In the genomic region with DNA sequence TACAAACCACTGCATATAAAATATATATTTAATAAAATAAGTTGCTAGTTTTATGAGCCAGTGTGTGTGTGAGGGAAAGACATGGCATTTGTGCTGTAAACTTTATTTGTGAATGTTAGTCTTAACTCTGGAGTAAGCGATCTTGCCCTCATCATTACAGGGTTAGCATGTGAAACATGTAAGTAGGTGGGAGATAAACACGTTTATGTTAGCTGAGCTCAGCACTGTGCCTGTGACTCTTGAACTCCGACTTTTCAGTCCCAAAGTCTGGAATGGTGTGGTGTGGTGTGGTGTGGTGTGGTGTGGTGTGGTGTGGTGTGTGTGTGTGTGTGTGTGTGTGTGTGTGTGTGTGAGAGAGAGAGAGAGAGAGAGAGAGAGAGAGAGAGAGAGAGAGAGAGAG, we compare ENCODE assay signal across 8 mouse cellular contexts. TPM values are rescaled to one million over a fixed set of nuclear protein-coding genes. Genes with fewer than 3 reads are reported as not detected.
DNase-seq lines count a peak whose midpoint lies in the region; ATAC-seq lines count a peak whose summit lies in the region.
"Not testable (repeated sequence)": the region's sequence is repeated elsewhere in the genome, so short reads cannot be mapped to it uniquely, and the experiment has no call there.

No protein-coding gene starts in this region.

- 0% methylated on average over 3 of the region's 3 CpGs for WGBS in forebrain, embryonic 11.5 days
- WGBS in heart, embryonic 13.5 days = 6% methylated on average over 3 of the region's 3 CpGs
- 0% methylated on average over 3 of the region's 3 CpGs for WGBS in intestine, embryonic 15.5 days
- WGBS in limb, embryonic 13.5 days = 4% methylated on average over 3 of the region's 3 CpGs
- WGBS in lung, embryonic 16.5 days = 1% methylated on average over 3 of the region's 3 CpGs
- 1% methylated on average over 3 of the region's 3 CpGs for WGBS in neural tube, embryonic 11.5 days

- peak; percentile 49 for DNase-seq in 3T3-L1 (ENCODE audit: low read depth, low spot score)
- DNase-seq in forebrain, embryonic 11.5 days (ENCODE audit: low spot score); neural tube, embryonic 11.5 days (ENCODE audit: low spot score): not testable (repeated sequence)

- H3K9me3 ChIP-seq in forebrain, embryonic 11.5 days (ENCODE audit: control insufficient read depth, low read length); heart, embryonic 13.5 days; intestine, embryonic 15.5 days; limb, embryonic 13.5 days; lung, embryonic 16.5 days (ENCODE audit: control insufficient read depth, low read length); neural tube, embryonic 11.5 days (ENCODE audit: control insufficient read depth, low read length): not testable (repeated sequence)

- H3K27me3 ChIP-seq in forebrain, embryonic 11.5 days (ENCODE audit: control insufficient read depth, insufficient read depth, low read length); heart, embryonic 13.5 days (replicated peaks); lung, embryonic 16.5 days (ENCODE audit: control insufficient read depth, insufficient read depth, low read depth, low read length); neural tube, embryonic 11.5 days (ENCODE audit: control insufficient read depth, insufficient read depth, low read length): not testable (repeated sequence)
- peaks cover 15% of the 10 kb centered on the region; the same call in 1 of the 2 replicates for H3K27me3 ChIP-seq in intestine, embryonic 15.5 days (replicated peaks)
- peaks cover 62% of the 10 kb centered on the region for H3K27me3 ChIP-seq in limb, embryonic 13.5 days

- H3K27ac ChIP-seq in brown adipose tissue, adult 24 weeks (replicated peaks; ENCODE audit: low read depth, low read length) = peak overlapping the region; percentile 95
- H3K27ac ChIP-seq in forebrain, embryonic 11.5 days (ENCODE audit: low read depth, low read length) = peak overlapping the region; percentile 97; the same call in 1 of the 2 replicates
- H3K27ac ChIP-seq in heart, embryonic 13.5 days (replicated peaks) = peak overlapping the region; percentile 98
- H3K27ac ChIP-seq in intestine, embryonic 15.5 days = peak overlapping the region; percentile 89
- not testable (repeated sequence) for H3K27ac ChIP-seq in limb, embryonic 13.5 days
- peak overlapping the region; percentile 98 for H3K27ac ChIP-seq in lung, embryonic 16.5 days (ENCODE audit: low read length)
- H3K27ac ChIP-seq in neural tube, embryonic 11.5 days (ENCODE audit: low read depth, low read length) = peak overlapping the region; percentile 98

- H3K9ac ChIP-seq in forebrain, embryonic 11.5 days (ENCODE audit: low read length) = peak overlapping the region; percentile 99
- peak overlapping the region; percentile 100 for H3K9ac ChIP-seq in heart, embryonic 13.5 days
- H3K9ac ChIP-seq in intestine, embryonic 15.5 days = not testable (repeated sequence)
- H3K9ac ChIP-seq in limb, embryonic 13.5 days = peak overlapping the region; percentile 94
- peak overlapping the region; percentile 96 for H3K9ac ChIP-seq in lung, embryonic 16.5 days (ENCODE audit: low read length)
- peak overlapping the region; percentile 100 for H3K9ac ChIP-seq in neural tube, embryonic 11.5 days (ENCODE audit: low read length)

- H3K4me3 ChIP-seq in brown adipose tissue, adult 24 weeks (ENCODE audit: insufficient read depth, low read depth, low read length) = peak overlapping the region; percentile 95
- peak overlapping the region; percentile 95 for H3K4me3 ChIP-seq in forebrain, embryonic 11.5 days (ENCODE audit: low read depth, low read length)
- peak overlapping the region; percentile 93 for H3K4me3 ChIP-seq in heart, embryonic 13.5 days
- H3K4me3 ChIP-seq in intestine, embryonic 15.5 days (replicated peaks) = peak overlapping the region; percentile 66
- H3K4me3 ChIP-seq in limb, embryonic 13.5 days = peak overlapping the region; percentile 73
- peak overlapping the region; percentile 83 for H3K4me3 ChIP-seq in lung, embryonic 16.5 days (ENCODE audit: low read length)
- peak overlapping the region; percentile 96 for H3K4me3 ChIP-seq in neural tube, embryonic 11.5 days (ENCODE audit: low read depth, low read length)

- H3K36me3 ChIP-seq in forebrain, embryonic 11.5 days (ENCODE audit: control insufficient read depth, insufficient read depth, low read length); heart, embryonic 13.5 days; intestine, embryonic 15.5 days; limb, embryonic 13.5 days; lung, embryonic 16.5 days (ENCODE audit: control insufficient read depth, insufficient read depth, low read length); neural tube, embryonic 11.5 days (ENCODE audit: control insufficient read depth, insufficient read depth, low read length): not testable (repeated sequence)

- not testable (repeated sequence) for H3K4me1 ChIP-seq in brown adipose tissue, adult 24 weeks (ENCODE audit: control insufficient read depth, insufficient read depth, insufficient read length, low read length); intestine, embryonic 15.5 days (replicated peaks); lung, embryonic 16.5 days (replicated peaks; ENCODE audit: control insufficient read depth, insufficient read depth, low read length)
- peaks cover 13% of the 10 kb centered on the region for H3K4me1 ChIP-seq in forebrain, embryonic 11.5 days (replicated peaks; ENCODE audit: control insufficient read depth, insufficient read depth, low read length)
- H3K4me1 ChIP-seq in heart, embryonic 13.5 days = peaks cover 40% of the 10 kb centered on the region
- H3K4me1 ChIP-seq in limb, embryonic 13.5 days = peaks cover 16% of the 10 kb centered on the region
- H3K4me1 ChIP-seq in neural tube, embryonic 11.5 days (ENCODE audit: control insufficient read depth, insufficient read depth, low read length) = peaks cover 27% of the 10 kb centered on the region

- peak overlapping the region; percentile 55 for H3K4me2 ChIP-seq in forebrain, embryonic 11.5 days (ENCODE audit: low read depth, low read length, severe bottlenecking)
- H3K4me2 ChIP-seq in heart, embryonic 13.5 days = peak overlapping the region; percentile 81
- H3K4me2 ChIP-seq in intestine, embryonic 15.5 days (replicated peaks) = peak overlapping the region; percentile 85
- peak overlapping the region; percentile 88 for H3K4me2 ChIP-seq in limb, embryonic 13.5 days (replicated peaks)
- H3K4me2 ChIP-seq in lung, embryonic 16.5 days (ENCODE audit: low read depth, low read length) = peak overlapping the region; percentile 76
- H3K4me2 ChIP-seq in neural tube, embryonic 11.5 days (ENCODE audit: low read depth) = peak overlapping the region; percentile 71

- not testable (repeated sequence) for ATAC-seq in forebrain, embryonic 11.5 days (replicated peaks; ENCODE audit: low FRiP score); heart, embryonic 13.5 days (ENCODE audit: extremely low read depth, insufficient number of reproducible peaks, low FRiP score, low TSS enrichment); intestine, embryonic 15.5 days; limb, embryonic 13.5 days (ENCODE audit: low FRiP score, low read depth); lung, embryonic 16.5 days (ENCODE audit: low read depth); neural tube, embryonic 11.5 days (ENCODE audit: insufficient read depth, low FRiP score, low TSS enrichment)

RNA-seq across cellular contexts. Expression of a gene that starts 5.6 kb away (rescaled TPM):
- polyA plus RNA-seq in brown adipose tissue, adult 24 weeks (2012; ENCODE audit: insufficient read depth, insufficient read length, missing spikeins) = 51.2 and 53.0 TPM in 2 replicates
- 45.6 and 50.0 TPM in 2 replicates for polyA plus RNA-seq in forebrain, embryonic 11.5 days (2014; fragmentation: Nextera tagmentation; extraction: Ambion mirVana)
- polyA plus RNA-seq in heart, embryonic 13.5 days (2015; fragmentation: Nextera tagmentation; extraction: Ambion mirVana) = 21.8 and 22.4 TPM in 2 replicates
- 34.5 and 37.4 TPM in 2 replicates for polyA plus RNA-seq in intestine, embryonic 15.5 days (2015; fragmentation: Nextera tagmentation; extraction: Ambion mirVana)
- polyA plus RNA-seq in limb, embryonic 13.5 days (2015; fragmentation: Nextera tagmentation; extraction: Ambion mirVana) = 29.9 and 31.8 TPM in 2 replicates
- polyA plus RNA-seq in lung, embryonic 16.5 days (2015; fragmentation: Nextera tagmentation; extraction: Ambion mirVana) = 77.3 and 84.3 TPM in 2 replicates
- polyA plus RNA-seq in neural tube, embryonic 11.5 days (2014; fragmentation: Nextera tagmentation; extraction: Ambion mirVana) = 48.3 and 55.9 TPM in 2 replicates
